Mouse (Mus musculus) NIH3T3 (cell line): ENCODE measurements at regions not wholly inside any gene's neighbourhood (a gene's known extent, or its start where the extent isn't known, plus 50 kb on each side); places are given as distances from the start of the nearest gene placed in this dataset.

Source experiments
- DNase-seq: peaks from one replicate; pipeline ENCODE4 v3.0.0-alpha.2; 2012; ENCODE audit warnings: low read depth

DNA sequence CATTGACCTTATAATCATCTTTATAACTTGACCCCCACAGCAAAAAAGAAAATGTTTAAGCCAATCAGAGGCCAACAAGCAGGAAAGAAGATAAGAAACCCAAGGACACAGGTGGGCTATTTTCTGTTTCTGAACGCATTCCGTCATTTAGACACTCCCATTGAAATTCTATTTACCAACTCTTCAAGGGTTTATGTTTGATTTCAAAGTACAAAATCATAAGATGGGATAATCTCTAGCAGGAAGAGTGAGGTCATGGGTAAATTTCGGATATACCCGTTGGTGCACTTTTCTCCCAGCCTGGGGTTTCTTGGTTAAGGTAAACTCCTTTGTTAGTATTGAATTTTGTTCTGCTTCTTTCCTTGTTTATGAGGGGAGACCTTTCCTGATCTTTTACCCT, 230.9 kb upstream of the Dcn start:
- no peak for DNase-seq

DNA sequence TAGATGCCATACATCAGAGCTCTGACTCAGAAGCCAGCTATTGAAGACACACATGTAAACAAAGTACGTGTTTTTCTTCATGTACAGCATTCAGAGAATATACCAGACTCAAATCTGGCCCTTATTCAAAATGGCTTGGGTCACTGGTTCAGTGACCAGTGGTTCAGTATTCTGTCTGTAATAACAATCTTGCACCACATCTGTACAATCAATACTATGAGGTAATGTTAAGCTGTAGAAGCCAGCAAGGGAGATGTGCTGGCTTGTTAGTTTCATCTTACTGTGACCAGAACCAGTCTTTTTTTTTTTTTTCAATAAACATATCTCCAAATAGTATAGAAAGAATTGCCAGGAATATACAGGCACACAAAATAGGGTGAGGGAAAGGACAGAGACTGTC, 229.6 kb upstream of the Dcn start:
- peak; percentile 37 for DNase-seq

DNA sequence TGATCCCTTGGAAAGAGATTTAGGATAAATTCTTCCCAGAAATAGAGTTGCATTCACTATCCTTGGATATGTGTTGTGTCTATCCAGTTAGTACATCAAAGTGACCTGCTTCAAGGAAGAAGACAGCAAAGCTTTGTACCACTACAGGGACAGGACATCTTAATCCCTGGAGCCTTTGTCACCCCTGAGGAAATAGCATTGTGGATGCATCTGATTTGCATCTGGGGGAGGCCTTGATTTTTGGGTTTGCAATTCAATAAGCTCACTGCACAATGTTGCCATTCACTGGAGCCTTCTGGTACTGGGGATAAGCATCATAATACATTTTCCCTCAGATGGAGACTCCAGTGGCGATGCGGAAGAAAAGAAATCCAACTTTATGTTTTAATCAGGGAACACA, 229.2 kb upstream of the Dcn start:
- no peak for DNase-seq

GRCm38 (mm10) chr10:97265959-97266517, 213.4 kb upstream of the Dcn start:
- peak; percentile 92 for DNase-seq

DNA sequence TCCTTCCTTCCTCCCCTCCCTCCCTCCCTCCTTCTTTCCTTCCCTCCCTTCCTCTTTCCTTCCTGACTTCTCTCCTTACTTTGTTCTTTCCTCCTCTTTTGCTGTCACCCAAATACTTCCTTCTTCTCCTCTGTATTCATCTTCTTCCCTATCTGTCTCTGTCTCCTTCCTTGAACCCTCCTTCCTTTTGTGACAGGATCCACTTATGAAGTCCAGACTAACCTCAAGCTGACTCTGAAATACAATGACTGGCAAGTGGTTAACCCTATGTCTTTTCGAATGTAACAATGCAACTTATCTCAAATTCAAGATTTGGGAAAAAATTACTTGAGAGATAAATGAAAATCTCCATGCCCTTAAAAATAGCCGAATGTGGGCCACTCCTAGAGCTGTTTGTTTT, 197.0 kb upstream of the Dcn start:
- DNase-seq: no peak

DNA sequence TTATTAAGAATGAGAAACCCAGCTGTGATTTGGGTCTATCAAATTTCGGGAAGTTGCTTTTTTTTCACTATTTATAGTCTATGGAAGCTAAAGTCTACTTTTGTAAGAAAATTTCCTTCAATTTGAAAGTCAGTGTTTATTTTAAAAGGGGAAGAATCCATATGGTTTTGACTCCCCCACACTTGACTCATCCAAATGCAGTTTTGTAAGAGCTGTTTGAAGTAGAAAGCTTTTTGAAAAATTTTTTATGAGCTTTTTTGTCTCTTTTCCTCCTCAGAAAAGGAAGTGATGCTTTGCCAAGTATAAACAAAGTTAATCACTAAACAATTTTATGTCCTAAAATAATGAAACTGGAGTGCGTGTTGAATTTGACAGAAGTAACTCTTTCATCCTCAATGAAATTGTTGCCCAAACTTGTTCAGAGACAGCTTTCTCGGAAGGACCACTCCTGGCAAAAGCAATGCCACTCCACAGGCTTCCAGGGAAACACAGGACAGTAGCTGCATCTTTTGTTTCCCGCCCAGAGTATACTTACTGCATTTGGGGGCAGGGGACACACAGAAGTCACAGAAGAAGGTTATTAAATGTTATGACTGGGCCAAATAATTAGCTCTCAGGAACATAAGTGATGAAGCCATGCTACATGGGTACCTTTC, 196.4 kb upstream of the Dcn start:
- DNase-seq: peak; percentile 68

- DNase-seq: peak; percentile 47
Measured at GRCm38 (mm10) chr10:97304791-97305355, 174.5 kb upstream of the Dcn start.

DNA sequence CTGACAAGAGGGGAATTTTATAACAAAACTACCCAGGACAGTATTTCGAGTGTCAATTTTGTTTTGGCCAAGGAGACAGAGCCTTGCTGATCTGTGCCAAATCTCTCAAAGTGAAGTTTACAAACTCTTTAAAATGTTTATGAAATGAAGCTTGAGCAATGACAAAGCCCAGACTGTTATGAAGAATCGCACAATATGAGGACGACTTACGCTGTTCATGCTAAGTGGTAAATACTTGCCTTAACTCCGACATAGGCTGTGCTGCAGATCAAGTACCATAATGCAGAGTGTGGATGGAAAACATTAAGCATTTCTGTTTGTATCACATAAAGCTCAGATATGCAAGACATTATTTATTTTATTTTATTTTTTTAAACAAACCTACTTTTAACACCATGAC, 169.8 kb upstream of the Dcn start:
- DNase-seq: no peak

- DNase-seq: no peak
Measured at GRCm38 (mm10) chr10:97312509-97312908, 166.9 kb upstream of the Dcn start.

- peak; percentile 99 for DNase-seq
Measured at GRCm38 (mm10) chr10:97312978-97313377, 166.4 kb upstream of the Dcn start.

- peak; percentile 93 for DNase-seq
Measured at GRCm38 (mm10) chr10:97313407-97313901, 166.0 kb upstream of the Dcn start.

DNA sequence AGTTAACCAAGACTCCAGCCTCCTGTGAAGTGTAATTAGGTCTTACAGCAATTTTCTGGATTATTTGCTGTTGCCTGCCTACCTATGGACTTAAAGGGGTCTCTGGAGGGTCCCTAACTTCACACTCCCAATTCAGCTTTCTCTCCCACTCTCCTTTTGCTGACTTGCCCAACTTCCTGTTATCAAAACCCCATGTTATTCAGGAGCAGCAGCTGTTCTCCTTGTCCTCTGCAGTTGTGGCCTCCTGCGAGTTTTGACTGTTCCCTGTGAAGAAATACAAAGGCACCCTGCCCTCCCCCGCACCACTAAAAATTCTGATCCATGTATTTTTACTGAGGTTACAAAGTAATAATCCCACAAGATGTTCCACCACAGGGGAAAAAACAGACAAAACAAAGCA, 146.8 kb upstream of the Dcn start:
- DNase-seq: no peak

DNA sequence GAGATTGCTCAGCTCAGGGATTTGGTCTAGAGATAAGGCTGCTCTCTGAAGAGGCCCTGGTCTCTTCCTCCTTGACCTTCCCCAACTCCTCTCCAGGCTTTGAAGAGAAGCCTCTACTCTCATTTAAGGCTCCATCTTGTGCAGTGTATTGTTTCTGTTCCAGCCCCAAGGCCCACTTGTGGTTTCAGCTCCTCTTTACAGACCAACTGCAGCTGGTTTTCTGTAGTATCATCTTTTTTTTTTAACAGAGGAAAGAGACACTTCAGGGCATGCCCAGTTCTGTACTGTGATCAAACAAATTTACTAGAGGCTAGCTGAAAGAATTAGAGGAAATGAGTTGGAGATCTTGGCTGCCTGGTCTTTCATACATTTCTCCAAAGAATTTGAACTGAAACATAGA, 145.4 kb upstream of the Dcn start:
- no peak for DNase-seq

DNA sequence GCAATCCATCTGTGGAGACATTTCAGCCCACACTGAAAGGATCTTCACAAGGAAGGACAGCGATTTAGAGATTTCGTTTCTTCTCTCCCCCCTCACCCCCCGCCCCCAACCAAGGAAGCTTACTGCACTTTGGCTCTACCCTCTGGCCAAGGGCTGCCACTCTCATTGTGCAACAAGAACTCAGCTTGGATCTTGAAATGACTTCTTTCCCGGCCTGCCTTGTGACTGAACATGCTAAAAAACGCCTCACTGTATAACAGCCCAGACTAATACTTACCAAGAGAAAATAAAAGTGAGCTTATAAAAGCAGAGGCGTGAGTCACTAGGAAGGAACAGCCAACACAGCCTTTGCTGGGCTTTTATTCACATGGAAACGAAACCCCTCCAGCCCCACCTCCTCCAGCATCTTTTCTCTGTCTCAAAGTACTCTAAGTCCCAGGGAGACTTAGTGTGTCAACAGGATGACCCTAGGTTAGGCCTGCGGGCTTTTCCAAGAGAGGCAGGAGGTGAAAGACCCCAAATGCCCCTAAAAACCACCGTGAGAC, 144.7 kb upstream of the Dcn start:
- DNase-seq: peak; percentile 47

- peak; percentile 80 for DNase-seq
Measured at GRCm38 (mm10) chr10:97338033-97338692, 141.2 kb upstream of the Dcn start.

GRCm38 (mm10) chr10:97339866-97340706, 139.3 kb upstream of the Dcn start:
- peak; percentile 88 for DNase-seq

DNA sequence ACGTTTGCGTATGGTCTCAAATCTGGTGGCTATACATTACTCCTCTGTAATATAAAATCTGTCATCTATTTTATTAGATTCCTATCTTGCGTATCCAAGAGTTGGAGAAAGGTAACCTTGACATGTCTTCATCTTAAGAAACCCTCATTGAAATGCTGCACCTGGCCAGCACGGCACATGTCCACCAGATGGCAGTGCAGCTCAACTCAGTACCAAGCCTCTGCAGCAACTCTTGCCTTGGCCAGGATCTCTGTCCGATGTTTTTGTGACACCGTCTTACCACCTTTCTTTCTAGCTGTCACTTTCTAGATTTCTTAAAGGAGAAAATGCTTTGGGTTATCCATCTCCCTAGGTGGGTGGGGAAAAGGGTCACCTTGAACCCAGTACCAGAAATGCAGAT, 134.1 kb upstream of the Dcn start:
- DNase-seq: peak; percentile 92

- no peak for DNase-seq
Measured at GRCm38 (mm10) chr10:97346949-97347348, 132.5 kb upstream of the Dcn start.

DNA sequence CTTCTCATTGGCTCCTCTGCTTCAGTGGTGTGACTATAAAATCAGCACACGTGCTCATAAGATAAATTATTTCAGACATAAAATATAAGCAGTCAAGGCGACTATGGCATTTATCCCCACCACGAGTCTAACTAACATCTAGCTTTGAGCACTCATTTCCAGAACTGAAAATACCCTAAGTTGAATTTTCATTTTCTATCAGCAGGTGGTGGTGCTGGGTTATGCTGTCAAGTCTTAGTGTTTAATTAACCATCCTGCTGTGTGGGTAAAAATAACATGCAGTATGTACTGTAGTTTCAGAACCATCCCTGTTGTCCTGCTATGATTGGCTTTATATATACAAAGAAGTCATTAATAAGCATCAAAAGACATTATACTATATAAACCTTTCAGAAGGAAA, 110.8 kb upstream of the Dcn start:
- DNase-seq: peak; percentile 28

DNA sequence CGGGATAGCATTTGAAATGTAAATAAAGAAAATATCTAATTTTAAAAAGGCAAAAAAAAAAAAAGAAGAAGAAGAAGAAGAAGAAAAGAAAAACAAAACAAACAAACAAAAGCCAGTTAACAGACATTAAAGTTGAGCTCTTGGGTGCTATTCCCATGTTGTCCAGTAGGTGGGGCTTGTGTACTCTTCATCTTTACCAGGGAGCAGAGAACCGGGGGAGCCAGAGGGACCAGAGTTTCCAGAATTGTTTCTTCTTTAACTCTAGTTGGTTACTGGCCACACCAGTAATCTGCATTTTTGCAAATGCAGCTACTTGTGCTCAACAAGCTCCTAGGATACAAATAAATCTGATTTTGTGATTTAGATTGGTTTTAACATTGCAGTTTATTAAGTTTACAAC, 103.6 kb upstream of the Dcn start:
- DNase-seq: peak; percentile 95

DNA sequence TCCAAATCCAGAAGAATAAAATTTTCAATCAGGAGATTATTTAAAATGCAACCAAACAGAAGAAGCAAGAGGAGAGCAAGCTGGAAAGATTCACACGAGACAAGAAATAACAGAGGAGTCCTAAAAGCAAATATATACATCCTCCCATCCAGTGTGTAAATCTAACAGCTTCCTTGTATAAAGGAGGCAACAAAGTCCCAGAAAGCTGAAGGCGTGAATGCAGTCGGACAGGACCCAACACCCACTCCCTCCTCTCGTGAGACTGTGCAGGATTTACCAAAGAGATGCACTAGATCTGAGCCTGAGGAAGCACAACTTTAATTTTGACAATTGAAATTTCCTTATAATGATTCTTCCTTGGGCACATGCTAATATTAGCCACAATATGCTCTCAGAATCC, 103.0 kb upstream of the Dcn start:
- no peak for DNase-seq

DNA sequence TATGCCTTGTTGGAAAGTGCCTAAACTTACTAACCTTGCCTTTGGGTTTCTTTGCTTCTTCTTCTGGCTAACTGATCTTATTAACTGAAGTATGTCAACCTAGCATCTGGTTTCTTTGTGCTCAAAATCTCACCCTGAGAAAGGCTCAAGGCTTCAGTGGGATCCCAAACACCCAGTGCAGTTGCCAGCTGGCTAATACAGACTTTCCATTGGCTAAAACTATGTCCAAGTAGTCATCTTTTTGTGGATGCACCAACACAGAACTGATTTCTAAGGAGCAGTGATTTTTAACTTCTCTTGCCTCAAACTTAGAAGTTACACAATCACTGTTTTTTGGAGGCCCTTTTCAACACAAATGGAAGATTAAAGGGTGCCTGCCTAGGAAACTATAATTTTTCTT, 97.8 kb upstream of the Dcn start:
- peak; percentile 31 for DNase-seq
